Mouse (Mus musculus) liver, adult 2 months (tissue): ENCODE measurements around the gene Tent5b.

ENCODE experiments used
- CTCF ChIP-seq: fragments of 200-500 bp; IDR thresholded peaks from 2 replicates; pipeline ENCODE4 v1.5.1; 2011; ENCODE audit warnings: low read depth, low read length, control low read depth
- POLR2A ChIP-seq: fragments of 200-500 bp; IDR thresholded peaks from 2 replicates; pipeline ENCODE4 v1.6.1; 2011; ENCODE audit warnings: low read length, control low read depth; ENCODE audit not compliant: insufficient read depth; ENCODE audit errors: extremely low read depth

- no peak for TF ChIP-seq POLR2A
- TF ChIP-seq CTCF: peak; percentile 90
These were observed 30.2 kb upstream of the Tent5b start for GRCm38 (mm10) chr4:133449726-133450125.
